Mouse (Mus musculus): ENCODE measurements around the gene Naa35.

- TF ChIP-seq CTCF (IDR thresholded peaks at IDR 0.05; ENCODE audit: low read depth) = no peak
- TF ChIP-seq EP300 (IDR thresholded peaks at IDR 0.05; ENCODE audit: low read depth) = peak; percentile 30; the same call in 1 of the 2 replicates
These were observed 33.4 kb downstream of the Naa35 start for GRCm38 (mm10) chr13:59618463-59618862.

Data from liver, postnatal 0 days (tissue).